Mouse (Mus musculus) adrenal gland, postnatal 25 days (tissue): ENCODE data around the gene Crygc. TPM values are rescaled to one million over a fixed set of nuclear protein-coding genes. Genes with fewer than 3 reads are reported as not detected.
A peak's percentile ranks its signal among the peaks of the same experiment; 100 is the strongest.

Experiments used
- DNase-seq: peaks from one replicate; pipeline ENCODE4 v3.0.0; 2021; ENCODE audit warnings: mixed read lengths
- long read RNA-seq: library from polyadenylated mRNA; stranded (forward); transcript quantifications from one replicate; pipeline ENCODE4 v2.0.0, GENCODE M21; 2021
- total RNA-seq: library from RNA; stranded (reverse); gene quantifications from 2 replicates; pipeline ENCODE4 v1.2.3, GENCODE M21; 2021

The Crygc gene
- total RNA-seq, result not detected in 2 replicates
- long read RNA-seq, result 0 reads

- no peak for DNase-seq
Observed at GRCm38 (mm10) chr1:65073589-65073988, at the start of gene Crygc. Gene Crygc (minus strand): TSS chr1:65073689.

- no peak for DNase-seq
Observed at GRCm38 (mm10) chr1:65122574-65123372, 49.3 kb upstream of the Crygc start, which contains the start of gene D630023F18Rik. Gene D630023F18Rik (minus strand): TSS chr1:65123214.

- no peak for DNase-seq
Observed at GRCm38 (mm10) chr1:65119438-65119837, 45.9 kb upstream of the Crygc start, which contains the start of gene Gm28845. Gene Gm28845 (minus strand): TSS chr1:65119558.

GRCm38 (mm10) chr1:65118150-65118913 is 44.8 kb upstream of the Crygc start:
- no peak for DNase-seq

GRCm38 (mm10) chr1:65113536-65114172 is 40.2 kb upstream of the Crygc start:
- no peak for DNase-seq

GRCm38 (mm10) chr1:65112807-65113196 is 39.3 kb upstream of the Crygc start:
- DNase-seq, result no peak

- peak; percentile 69 for DNase-seq
Observed at GRCm38 (mm10) chr1:65112031-65112806, 38.7 kb upstream of the Crygc start.

- DNase-seq, result no peak
Observed at GRCm38 (mm10) chr1:65109756-65110435, 36.4 kb upstream of the Crygc start.

- DNase-seq, result no peak
Observed at GRCm38 (mm10) chr1:65109196-65109595, 35.7 kb upstream of the Crygc start.

GRCm38 (mm10) chr1:65107654-65108279 is 34.3 kb upstream of the Crygc start:
- DNase-seq, result no peak

GRCm38 (mm10) chr1:65103273-65103672 is 29.8 kb upstream of the Crygc start, which contains the start of gene Cryga:
Gene Cryga (minus strand): TSS chr1:65103373.
- no peak for DNase-seq

- no peak for DNase-seq
Observed at GRCm38 (mm10) chr1:65096953-65097352, 23.5 kb upstream of the Crygc start.

GRCm38 (mm10) chr1:65091566-65091965 is 18.1 kb upstream of the Crygc start:
- no peak for DNase-seq

- peak; percentile 42 for DNase-seq
Observed at GRCm38 (mm10) chr1:65090370-65090769, 16.9 kb upstream of the Crygc start.

GRCm38 (mm10) chr1:65088567-65089356 is 15.3 kb upstream of the Crygc start:
- no peak for DNase-seq

GRCm38 (mm10) chr1:65082188-65082587 is 8.7 kb upstream of the Crygc start, which contains the start of gene Crygb:
Gene Crygb (minus strand): TSS chr1:65082288.
- no peak for DNase-seq

- DNase-seq, result no peak
Observed at GRCm38 (mm10) chr1:65075607-65076006, 2.1 kb upstream of the Crygc start.

GRCm38 (mm10) chr1:65067842-65068241 is 5.6 kb downstream of the Crygc start:
- DNase-seq, result no peak

GRCm38 (mm10) chr1:65064201-65064600 is 9.3 kb downstream of the Crygc start:
- no peak for DNase-seq

- DNase-seq, result no peak
Observed at GRCm38 (mm10) chr1:65063352-65063751, 10.1 kb downstream of the Crygc start, which contains the start of gene Crygd. Gene Crygd (minus strand): TSS chr1:65063452.
